Mouse (Mus musculus): ENCODE results near the gene Bin2. TPM values are rescaled to one million over a fixed set of nuclear protein-coding genes. Genes with fewer than 3 reads are reported as not detected.

The Bin2 gene
- polyA plus RNA-seq, 1 experiment, result 114 TPM

- H3K4me1 ChIP-seq (replicated peaks; ENCODE audit: control insufficient read depth, insufficient read depth, low read length), result peaks cover 46% of the 10 kb centered on the region
- no peak for DNase-seq
- H3K4me3 ChIP-seq (ENCODE audit: control insufficient read depth, insufficient read depth, low read length), result no peak overlapping the region
- peaks cover 3% of the 10 kb centered on the region; the same call in 1 of the 2 replicates for H3K36me3 ChIP-seq (ENCODE audit: control insufficient read depth, insufficient read depth, low read length)
- 0 out of 2 replicates have a peak overlapping the region, but pooled peaks have one; percentile 2 for H3K27ac ChIP-seq (ENCODE audit: control insufficient read depth, insufficient read depth, low read length)
- WGBS, result 76% methylated on average over 5 of the region's 5 CpGs
- TF ChIP-seq CTCF (IDR thresholded peaks at IDR 0.05; ENCODE audit: borderline replicate concordance, control insufficient read depth, extremely low read depth, insufficient read depth, low read length, poor library complexity) (no peak), POLR2A (IDR thresholded peaks at IDR 0.05; ENCODE audit: control insufficient read depth, extremely low read depth, insufficient read depth, low read length, poor library complexity) (no peak)
- H3K27me3 ChIP-seq (ENCODE audit: control insufficient read depth, insufficient read depth, low read length), result no peaks in the 10 kb centered on the region
These were observed 31.1 kb upstream of the Bin2 start for GRCm38 (mm10) chr15:100700424-100700823.

DNA sequence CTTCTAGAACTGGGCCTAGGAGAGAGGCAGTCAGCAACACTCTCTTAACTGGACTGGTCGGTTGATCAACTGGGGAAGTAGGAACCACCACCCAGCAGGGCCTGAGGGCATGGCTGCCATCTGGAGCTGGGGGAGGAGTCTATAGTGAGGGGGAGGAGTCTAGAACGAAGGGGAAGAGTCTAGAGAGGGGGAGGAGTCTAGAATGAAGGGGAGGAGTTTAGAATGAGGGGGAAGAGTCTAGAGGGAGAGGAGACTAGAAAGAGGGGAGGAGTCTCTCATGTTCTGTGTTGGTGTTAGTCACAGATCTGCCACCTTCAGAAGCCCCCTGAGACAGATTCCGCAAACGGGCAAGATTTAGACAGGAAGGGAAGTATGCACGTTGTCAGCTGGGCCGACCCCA, 30.0 kb upstream of the Bin2 start:
- Histone ChIP-seq H3K4me1 (replicated peaks; ENCODE audit: control insufficient read depth, insufficient read depth, low read length) (peaks cover 41% of the 10 kb centered on the region), H3K27ac (ENCODE audit: control insufficient read depth, insufficient read depth, low read length) (no peak overlapping the region), H3K27me3 (ENCODE audit: control insufficient read depth, insufficient read depth, low read length) (no peaks in the 10 kb centered on the region), H3K4me3 (ENCODE audit: control insufficient read depth, insufficient read depth, low read length) (no peak overlapping the region), H3K36me3 (ENCODE audit: control insufficient read depth, insufficient read depth, low read length) (peaks cover 3% of the 10 kb centered on the region; the same call in 1 of the 2 replicates)
- DNase-seq, result no peak
- 68% methylated on average over 6 of the region's 6 CpGs for WGBS
- no peak for TF ChIP-seq CTCF (IDR thresholded peaks at IDR 0.05; ENCODE audit: borderline replicate concordance, control insufficient read depth, extremely low read depth, insufficient read depth, low read length, poor library complexity)

- Histone ChIP-seq H3K27me3 (ENCODE audit: control insufficient read depth, insufficient read depth, low read length) (no peaks in the 10 kb centered on the region), H3K27ac (ENCODE audit: control insufficient read depth, insufficient read depth, low read length) (no peak overlapping the region), H3K4me3 (ENCODE audit: control insufficient read depth, insufficient read depth, low read length) (no peak overlapping the region), H3K36me3 (ENCODE audit: control insufficient read depth, insufficient read depth, low read length) (peaks cover 3% of the 10 kb centered on the region; the same call in 1 of the 2 replicates), H3K4me1 (replicated peaks; ENCODE audit: control insufficient read depth, insufficient read depth, low read length) (peaks cover 38% of the 10 kb centered on the region)
- WGBS, result 97% methylated on average over 10 of the region's 10 CpGs
- no peak for TF ChIP-seq POLR2A (IDR thresholded peaks at IDR 0.05; ENCODE audit: control insufficient read depth, extremely low read depth, insufficient read depth, low read length, poor library complexity)
- TF ChIP-seq CTCF (IDR thresholded peaks at IDR 0.05; ENCODE audit: borderline replicate concordance, control insufficient read depth, extremely low read depth, insufficient read depth, low read length, poor library complexity), result no peak
- no peak for DNase-seq
These were observed 28.7 kb upstream of the Bin2 start for GRCm38 (mm10) chr15:100698078-100698477.

GRCm38 (mm10) chr15:100694406-100694805, 25.1 kb upstream of the Bin2 start:
- H3K4me1 ChIP-seq (replicated peaks; ENCODE audit: control insufficient read depth, insufficient read depth, low read length), result peaks cover 12% of the 10 kb centered on the region
- 97% methylated on average over 9 of the region's 9 CpGs for WGBS
- no peak overlapping the region for H3K4me3 ChIP-seq (ENCODE audit: control insufficient read depth, insufficient read depth, low read length)
- no peak for DNase-seq
- H3K36me3 ChIP-seq (ENCODE audit: control insufficient read depth, insufficient read depth, low read length), result peaks cover 3% of the 10 kb centered on the region; the same call in 1 of the 2 replicates
- H3K27ac ChIP-seq (ENCODE audit: control insufficient read depth, insufficient read depth, low read length), result no peak overlapping the region
- TF ChIP-seq POLR2A (IDR thresholded peaks at IDR 0.05; ENCODE audit: control insufficient read depth, extremely low read depth, insufficient read depth, low read length, poor library complexity) (no peak), CTCF (IDR thresholded peaks at IDR 0.05; ENCODE audit: borderline replicate concordance, control insufficient read depth, extremely low read depth, insufficient read depth, low read length, poor library complexity) (no peak)
- no peaks in the 10 kb centered on the region for H3K27me3 ChIP-seq (ENCODE audit: control insufficient read depth, insufficient read depth, low read length)

DNA sequence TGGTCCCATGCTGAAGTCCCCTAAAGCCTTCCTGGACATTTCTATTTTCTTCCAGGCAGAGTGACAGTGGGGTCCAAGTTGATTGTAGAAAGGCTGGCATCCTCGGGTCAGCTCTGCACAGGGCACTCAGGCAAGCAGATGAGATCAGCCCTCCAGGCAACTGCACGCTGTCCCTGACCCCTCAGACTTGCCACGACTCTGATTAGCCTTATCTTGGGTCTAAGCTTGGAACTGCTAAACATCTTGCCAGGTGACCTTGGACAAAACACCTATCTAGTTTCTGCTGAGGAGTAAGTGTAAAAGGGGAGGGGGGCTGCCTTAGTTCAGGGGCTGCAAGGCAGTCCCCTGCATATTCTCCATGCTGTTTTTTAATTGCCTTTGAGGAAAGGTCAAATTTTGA, 22.6 kb upstream of the Bin2 start:
- Histone ChIP-seq H3K36me3 (ENCODE audit: control insufficient read depth, insufficient read depth, low read length) (peaks cover 3% of the 10 kb centered on the region; the same call in 1 of the 2 replicates), H3K4me3 (ENCODE audit: control insufficient read depth, insufficient read depth, low read length) (no peak overlapping the region), H3K27me3 (ENCODE audit: control insufficient read depth, insufficient read depth, low read length) (no peaks in the 10 kb centered on the region), H3K27ac (ENCODE audit: control insufficient read depth, insufficient read depth, low read length) (no peak overlapping the region), H3K4me1 (replicated peaks; ENCODE audit: control insufficient read depth, insufficient read depth, low read length) (peaks cover 19% of the 10 kb centered on the region)
- DNase-seq, result no peak
- no peak for TF ChIP-seq CTCF (IDR thresholded peaks at IDR 0.05; ENCODE audit: borderline replicate concordance, control insufficient read depth, extremely low read depth, insufficient read depth, low read length, poor library complexity)
- TF ChIP-seq POLR2A (IDR thresholded peaks at IDR 0.05; ENCODE audit: control insufficient read depth, extremely low read depth, insufficient read depth, low read length, poor library complexity), result no peak
- 92% methylated on average over 3 of the region's 3 CpGs for WGBS

- Histone ChIP-seq H3K36me3 (ENCODE audit: control insufficient read depth, insufficient read depth, low read length) (no peaks in the 10 kb centered on the region), H3K4me3 (ENCODE audit: control insufficient read depth, insufficient read depth, low read length) (no peak within 1 kb of the TSS), H3K27me3 (ENCODE audit: control insufficient read depth, insufficient read depth, low read length) (no peaks in the 10 kb centered on the region), H3K27ac (ENCODE audit: control insufficient read depth, insufficient read depth, low read length) (peak within 1 kb of the TSS; percentile 10; the same call in 1 of the 2 replicates), H3K4me1 (replicated peaks; ENCODE audit: control insufficient read depth, insufficient read depth, low read length) (peaks cover 12% of the 10 kb centered on the region)
- WGBS, result 66% methylated on average over 8 of the region's 8 CpGs
- DNase-seq, result no peak
- no peak for TF ChIP-seq POLR2A (IDR thresholded peaks at IDR 0.05; ENCODE audit: control insufficient read depth, extremely low read depth, insufficient read depth, low read length, poor library complexity)
- no peak for TF ChIP-seq CTCF (IDR thresholded peaks at IDR 0.05; ENCODE audit: borderline replicate concordance, control insufficient read depth, extremely low read depth, insufficient read depth, low read length, poor library complexity)
These were observed 18.1 kb upstream of the Bin2 start, which contains the start of gene Cela1 for GRCm38 (mm10) chr15:100687430-100687971. Gene Cela1, minus strand, starts transcription at chr15:100687921.

DNA sequence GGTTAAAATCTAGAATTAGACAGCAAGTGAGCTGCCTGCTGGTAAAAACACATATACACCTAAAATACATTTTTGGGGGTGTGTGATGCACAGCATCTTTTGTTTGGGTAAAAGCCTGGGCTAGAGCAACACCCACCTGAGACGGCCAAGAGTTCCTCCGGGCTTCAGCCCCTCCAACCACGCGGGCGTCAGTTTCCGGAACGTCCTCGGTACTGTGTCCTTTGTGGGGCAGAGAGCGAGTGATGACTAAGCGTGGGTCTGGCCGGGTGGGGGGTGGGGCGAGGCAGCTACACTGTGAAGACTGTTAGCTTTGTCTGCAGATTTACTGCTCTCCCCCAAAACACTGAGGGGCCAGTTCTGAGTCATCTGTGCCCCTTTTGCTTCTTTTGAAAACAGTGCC, 17.6 kb upstream of the Bin2 start:
- peaks cover 12% of the 10 kb centered on the region for H3K4me1 ChIP-seq (replicated peaks; ENCODE audit: control insufficient read depth, insufficient read depth, low read length)
- WGBS, result 4% methylated on average over 12 of the region's 12 CpGs
- TF ChIP-seq POLR2A (IDR thresholded peaks at IDR 0.05; ENCODE audit: control insufficient read depth, extremely low read depth, insufficient read depth, low read length, poor library complexity) (no peak), CTCF (IDR thresholded peaks at IDR 0.05; ENCODE audit: borderline replicate concordance, control insufficient read depth, extremely low read depth, insufficient read depth, low read length, poor library complexity) (no peak)
- no peaks in the 10 kb centered on the region for H3K27me3 ChIP-seq (ENCODE audit: control insufficient read depth, insufficient read depth, low read length)
- H3K27ac ChIP-seq (ENCODE audit: control insufficient read depth, insufficient read depth, low read length), result peak overlapping the region; percentile 10; the same call in 1 of the 2 replicates
- no peak overlapping the region for H3K4me3 ChIP-seq (ENCODE audit: control insufficient read depth, insufficient read depth, low read length)
- no peaks in the 10 kb centered on the region for H3K36me3 ChIP-seq (ENCODE audit: control insufficient read depth, insufficient read depth, low read length)
- no peak for DNase-seq

All from thymus, adult 2 months (tissue).